Mouse (Mus musculus) myocyte (in vitro differentiated cells): ENCODE data around the gene Ptcd3. TPM values are rescaled to one million over a fixed set of nuclear protein-coding genes. Genes with fewer than 3 reads are reported as not detected.

Experiments
- H3K27me3 ChIP-seq: one replicate; pipeline ENCODE4 v1.6.1; 2011; ENCODE audit not compliant: control insufficient read depth, insufficient read depth, insufficient read length
- H3K36me3 ChIP-seq: one replicate; pipeline ENCODE4 v1.6.1; 2011; ENCODE audit not compliant: control insufficient read depth, insufficient read depth
- H3K4me2 ChIP-seq: one replicate; pipeline ENCODE4 v1.6.1; 2011; ENCODE audit warnings: low read depth, control low read depth
- H3K4me3 ChIP-seq: one replicate; pipeline ENCODE4 v1.5.1; 2011; ENCODE audit warnings: mild to moderate bottlenecking, control low read depth, moderate library complexity
- H3K79me2 ChIP-seq: one replicate; pipeline ENCODE4 v1.6.1; 2011; ENCODE audit not compliant: control insufficient read depth, insufficient read depth
- H3ac ChIP-seq: one replicate; pipeline ENCODE4 v1.6.1; 2011; ENCODE audit not compliant: control insufficient read depth, insufficient read length
- CEBPB ChIP-seq: IDR thresholded peaks from 2 replicates; pipeline ENCODE4 v1.6.1; 2011; ENCODE audit warnings: mild to moderate bottlenecking, moderate library complexity; ENCODE audit not compliant: poor library complexity, insufficient read depth, severe bottlenecking
- E2F4 ChIP-seq: IDR thresholded peaks from one replicate; pipeline ENCODE4 v1.6.1; 2011; ENCODE audit warnings: mild to moderate bottlenecking, control low read depth, moderate library complexity; ENCODE audit not compliant: insufficient read depth
- MAX ChIP-seq: IDR thresholded peaks from one replicate; pipeline ENCODE4 v1.6.1; 2011; ENCODE audit warnings: low read depth, mild to moderate bottlenecking, control low read depth
- MYOD1 ChIP-seq, 3 experiments: IDR thresholded peaks; one replicate each; pipeline ENCODE4 v1.6.1; 2011; ENCODE audit warnings: control low read depth in 2 of 3, low read depth in 2 of 3, mild to moderate bottlenecking in 2 of 3, moderate library complexity in 1 of 3; ENCODE audit not compliant: insufficient read length in 2 of 3, control insufficient read depth in 1 of 3
- MYOG ChIP-seq, 3 experiments: IDR thresholded peaks; one replicate each; pipeline ENCODE4 v1.6.1; 2011; ENCODE audit warnings: control low read depth in 2 of 3, low read depth in 2 of 3, mild to moderate bottlenecking in 2 of 3; ENCODE audit not compliant: insufficient read length in 2 of 3, control insufficient read depth in 1 of 3, insufficient read depth in 1 of 3
- POLR2A ChIP-seq: IDR thresholded peaks from one replicate; pipeline ENCODE4 v1.6.1; 2011; ENCODE audit warnings: low read depth, mild to moderate bottlenecking, control low read depth, moderate library complexity; ENCODE audit not compliant: insufficient read length
- POLR2AphosphoS2 ChIP-seq: IDR thresholded peaks from one replicate; pipeline ENCODE4 v1.6.1; 2011; ENCODE audit warnings: low read depth, control low read depth; ENCODE audit not compliant: insufficient read length
- REST ChIP-seq: IDR thresholded peaks from one replicate; pipeline ENCODE4 v1.6.1; 2011; ENCODE audit warnings: mild to moderate bottlenecking, control low read depth, moderate library complexity; ENCODE audit not compliant: insufficient read depth, insufficient read length
- SRF ChIP-seq: IDR thresholded peaks from one replicate; pipeline ENCODE4 v1.6.1; 2011; ENCODE audit warnings: low read depth; ENCODE audit not compliant: control insufficient read depth, insufficient read length
- TCF12 ChIP-seq: IDR thresholded peaks from one replicate; pipeline ENCODE4 v1.6.1; 2011; ENCODE audit warnings: mild to moderate bottlenecking, control low read depth; ENCODE audit not compliant: poor library complexity, insufficient read depth, severe bottlenecking
- TCF3 ChIP-seq: IDR thresholded peaks from one replicate; pipeline ENCODE4 v1.6.1; 2011; ENCODE audit warnings: low read depth, control low read depth; ENCODE audit not compliant: insufficient read length
- USF1 ChIP-seq: IDR thresholded peaks from one replicate; pipeline ENCODE4 v1.6.1; 2011; ENCODE audit warnings: low read depth, mild to moderate bottlenecking, control low read depth, moderate library complexity
- polyA plus RNA-seq: library from polyadenylated mRNA; unstranded; fragments of >200 nt; fragmentation: generic; extraction: Trizol; gene quantifications from one replicate; pipeline ENCODE4 v1.2.1, GENCODE M21; 2012; ENCODE audit warnings: missing spikeins

The Ptcd3 gene
- polyA plus RNA-seq, 1 experiment, result 20.3 TPM

GRCm38 (mm10) chr6:71946121-71946520, 37.6 kb upstream of the Ptcd3 start:
- peaks cover 33% of the 10 kb centered on the region for H3K36me3 ChIP-seq

GRCm38 (mm10) chr6:71945101-71945500, 36.6 kb upstream of the Ptcd3 start:
- Histone ChIP-seq H3K4me3 (no peak overlapping the region), H3K4me2 (no peak overlapping the region), H3ac (no peak overlapping the region), H3K27me3 (no peaks in the 10 kb centered on the region), H3K79me2 (no peaks in the 10 kb centered on the region), H3K36me3 (peaks cover 29% of the 10 kb centered on the region)
- TF ChIP-seq TCF12 (no peak), POLR2AphosphoS2 (no peak)

More at GRCm38 (mm10) chr6:71946121-71946520, 37.6 kb upstream of the Ptcd3 start:
- Histone ChIP-seq H3ac (no peak overlapping the region), H3K4me2 (no peak overlapping the region), H3K27me3 (no peaks in the 10 kb centered on the region), H3K4me3 (no peak overlapping the region), H3K79me2 (no peaks in the 10 kb centered on the region)
- TF ChIP-seq MYOG (IDR thresholded peaks at IDR 0.05; ENCODE audit: control insufficient read depth in 1 of 3, insufficient read depth in 1 of 3, insufficient read length in 2 of 3, low read depth in 2 of 3) (no peak), POLR2A (no peak), MYOD1 (IDR thresholded peaks at IDR 0.05; ENCODE audit: control insufficient read depth in 1 of 3, insufficient read length in 2 of 3, low read depth in 2 of 3) (no peak), CEBPB (no peak), E2F4 (no peak), USF1 (no peak), SRF (no peak), MAX (no peak), REST (no peak), TCF3 (no peak), TCF12 (no peak), POLR2AphosphoS2 (no peak)

GRCm38 (mm10) chr6:71940912-71941311, 32.4 kb upstream of the Ptcd3 start:
- H3K4me2 ChIP-seq, result no peak overlapping the region
- H3K79me2 ChIP-seq, result no peaks in the 10 kb centered on the region
- no peaks in the 10 kb centered on the region for H3K27me3 ChIP-seq
- no peak overlapping the region for H3ac ChIP-seq
- peaks cover 28% of the 10 kb centered on the region for H3K36me3 ChIP-seq
- H3K4me3 ChIP-seq, result no peak overlapping the region
- TF ChIP-seq MAX (no peak), USF1 (no peak), TCF3 (no peak), MYOG (IDR thresholded peaks at IDR 0.05; ENCODE audit: control insufficient read depth in 1 of 3, insufficient read depth in 1 of 3, insufficient read length in 2 of 3, low read depth in 2 of 3) (no peak), E2F4 (no peak), TCF12 (no peak), SRF (no peak), REST (no peak), POLR2AphosphoS2 (no peak), CEBPB (no peak), MYOD1 (IDR thresholded peaks at IDR 0.05; ENCODE audit: control insufficient read depth in 1 of 3, insufficient read length in 2 of 3, low read depth in 2 of 3) (no peak), POLR2A (no peak)

GRCm38 (mm10) chr6:71935737-71936136, 27.2 kb upstream of the Ptcd3 start:
- Histone ChIP-seq H3K36me3 (peaks cover 38% of the 10 kb centered on the region), H3K27me3 (no peaks in the 10 kb centered on the region), H3K4me2 (no peak overlapping the region), H3K4me3 (no peak overlapping the region), H3K79me2 (no peaks in the 10 kb centered on the region), H3ac (no peak overlapping the region)
- no peak for TF ChIP-seq SRF
- TF ChIP-seq MYOD1 (IDR thresholded peaks at IDR 0.05; ENCODE audit: control insufficient read depth in 1 of 3, insufficient read length in 2 of 3, low read depth in 2 of 3), result no peak
- no peak for TF ChIP-seq TCF12
- TF ChIP-seq TCF3, result no peak
- TF ChIP-seq MYOG (IDR thresholded peaks at IDR 0.05; ENCODE audit: control insufficient read depth in 1 of 3, insufficient read depth in 1 of 3, insufficient read length in 2 of 3, low read depth in 2 of 3), result no peak
- TF ChIP-seq E2F4, result no peak

GRCm38 (mm10) chr6:71934081-71934556, 25.6 kb upstream of the Ptcd3 start:
- H3ac ChIP-seq, result no peak overlapping the region
- H3K36me3 ChIP-seq, result peaks cover 44% of the 10 kb centered on the region
- no peak overlapping the region for H3K4me3 ChIP-seq
- TF ChIP-seq TCF12 (peak; percentile 36), POLR2AphosphoS2 (no peak), USF1 (no peak), E2F4 (no peak), SRF (peak; percentile 21), POLR2A (no peak), REST (no peak), MYOG (IDR thresholded peaks at IDR 0.05; ENCODE audit: control insufficient read depth in 1 of 3, insufficient read depth in 1 of 3, insufficient read length in 2 of 3, low read depth in 2 of 3) (peak in 2 of 3 experiments; percentile 32 to 85), TCF3 (no peak), MAX (no peak), MYOD1 (IDR thresholded peaks at IDR 0.05; ENCODE audit: control insufficient read depth in 1 of 3, insufficient read length in 2 of 3, low read depth in 2 of 3) (peak; percentile 42 to 86 (median 82)), CEBPB (0 out of 2 replicates have a peak, but pooled peaks have one; percentile 10)
- peak overlapping the region; percentile 67 for H3K4me2 ChIP-seq
- H3K79me2 ChIP-seq, result no peaks in the 10 kb centered on the region
- H3K27me3 ChIP-seq, result no peaks in the 10 kb centered on the region
